Comparison of ENCODE assay signal across 13 mouse cellular contexts in the genomic region with DNA sequence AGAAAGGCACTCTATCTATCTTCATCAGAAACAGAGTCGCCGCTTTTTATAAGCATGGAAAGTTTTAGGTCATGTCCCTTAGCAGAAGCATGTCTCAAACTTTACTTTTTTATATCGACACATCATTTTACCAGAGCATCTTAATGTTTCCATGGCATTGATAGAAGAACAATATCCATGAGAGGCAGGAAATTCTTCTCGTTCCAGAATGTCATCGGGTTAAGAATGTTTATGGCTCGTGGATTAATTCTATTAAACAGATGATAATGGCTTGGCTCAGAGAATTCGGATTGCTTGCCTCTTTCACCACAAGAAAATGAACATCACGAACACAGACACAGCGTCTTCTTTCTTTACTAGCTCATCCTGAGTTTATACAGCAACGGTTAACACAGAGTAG.
A peak's percentile ranks its signal among the peaks of the same experiment; 100 is the strongest.
DNase-seq lines count a peak whose midpoint lies in the region; ATAC-seq and TF ChIP-seq lines count a peak whose summit lies in the region.
"Had no signal": no experiment of that assay in that cellular context is flagged by ENCODE, and none has a peak within 500 bp of the region (broad histone marks: within the 10 kb centered on the region; RNA-seq: fewer than 3 reads in every experiment).

No protein-coding gene starts in this region.

- DNase-seq in liver, adult 2 months (ENCODE audit: extremely low read depth, low read depth, low spot score), result peak; percentile 40
- DNase-seq in liver, embryonic 11.5 days (ENCODE audit: low spot score), result no peak
- no peak for DNase-seq in forebrain, embryonic 14.5 days (ENCODE audit: low spot score)
- DNase-seq in T-cell, adult 2 months (ENCODE audit: low spot score), result no peak
- DNase-seq: cerebellum, postnatal 25 days; liver; right cerebral cortex, adult 18-20 months had no signal

- no peak for TF ChIP-seq CTCF in liver, adult 2 months (IDR thresholded peaks at IDR 0.05; ENCODE audit: low read depth, low read length)
- no peak for TF ChIP-seq CTCF in embryonic fibroblast, embryonic 13.5 days (IDR thresholded peaks at IDR 0.05; ENCODE audit: borderline replicate concordance, insufficient read depth, low read length)
- no peak for TF ChIP-seq CTCF in small intestine, adult 2 months (IDR thresholded peaks at IDR 0.05; ENCODE audit: extremely low read depth, insufficient read length, insufficient replicate concordance, low read depth, low read length)

- no peaks in the 10 kb centered on the region for H3K79me2 ChIP-seq in liver, adult 2 months (ENCODE audit: control insufficient read depth, insufficient read depth, low read length)

- H3K27me3 ChIP-seq in heart, embryonic 16.5 days (ENCODE audit: control insufficient read depth, insufficient read depth, low read length), result no peaks in the 10 kb centered on the region
- no peaks in the 10 kb centered on the region for H3K27me3 ChIP-seq in heart, embryonic 11.5 days (ENCODE audit: control insufficient read depth, insufficient read depth, low read length)
- H3K27me3 ChIP-seq in liver, adult 2 months (ENCODE audit: control insufficient read depth, insufficient read depth, low read length), result no peaks in the 10 kb centered on the region
- H3K27me3 ChIP-seq in liver, embryonic 11.5 days (replicated peaks; ENCODE audit: control insufficient read depth, insufficient read depth, low read length), result no peaks in the 10 kb centered on the region
- no peaks in the 10 kb centered on the region for H3K27me3 ChIP-seq in small intestine, adult 2 months (ENCODE audit: control insufficient read depth, insufficient read depth, low read length)
- H3K27me3 ChIP-seq in forebrain, embryonic 14.5 days (replicated peaks; ENCODE audit: control insufficient read depth, insufficient read depth, low read length), result no peaks in the 10 kb centered on the region
- H3K27me3 ChIP-seq: hindbrain, embryonic 12.5 days had no signal

- no peak overlapping the region for H3K4me2 ChIP-seq in heart, embryonic 16.5 days (ENCODE audit: low read depth, low read length)
- H3K4me2 ChIP-seq in heart, embryonic 11.5 days, result no peak overlapping the region
- H3K4me2 ChIP-seq in liver, embryonic 11.5 days, result no peak overlapping the region
- no peak overlapping the region for H3K4me2 ChIP-seq in forebrain, embryonic 14.5 days (ENCODE audit: low read length)
- H3K4me2 ChIP-seq: hindbrain, embryonic 12.5 days had no signal

- no peak overlapping the region for H3K9ac ChIP-seq in heart, embryonic 16.5 days (ENCODE audit: low read length)
- H3K9ac ChIP-seq in heart, embryonic 11.5 days (ENCODE audit: low read depth, low read length), result no peak overlapping the region
- no peak overlapping the region for H3K9ac ChIP-seq in liver, adult 2 months (ENCODE audit: low read depth, low read length)
- no peak overlapping the region for H3K9ac ChIP-seq in liver, embryonic 11.5 days (ENCODE audit: low read depth, low read length)
- no peak overlapping the region for H3K9ac ChIP-seq in forebrain, embryonic 14.5 days (ENCODE audit: low read length)
- H3K9ac ChIP-seq: hindbrain, embryonic 12.5 days had no signal

- no peak overlapping the region for H3K4me3 ChIP-seq in heart, embryonic 16.5 days (ENCODE audit: low read length)
- H3K4me3 ChIP-seq in heart, embryonic 11.5 days (ENCODE audit: low read depth, low read length), result no peak overlapping the region
- no peak overlapping the region for H3K4me3 ChIP-seq in liver, adult 2 months (ENCODE audit: insufficient read depth, low read depth, low read length)
- H3K4me3 ChIP-seq in liver, embryonic 11.5 days (ENCODE audit: low read depth, low read length), result no peak overlapping the region
- no peak overlapping the region for H3K4me3 ChIP-seq in embryonic fibroblast, embryonic 13.5 days (ENCODE audit: insufficient read depth, low read length)
- H3K4me3 ChIP-seq in small intestine, adult 2 months (ENCODE audit: low read depth, low read length), result no peak overlapping the region
- no peak overlapping the region for H3K4me3 ChIP-seq in forebrain, embryonic 14.5 days (ENCODE audit: low read depth, low read length)
- H3K4me3 ChIP-seq: hindbrain, embryonic 12.5 days had no signal

- peaks cover 2% of the 10 kb centered on the region; the same call in 1 of the 2 replicates for H3K4me1 ChIP-seq in heart, embryonic 16.5 days (ENCODE audit: control insufficient read depth, insufficient read depth, low read length)
- no peaks in the 10 kb centered on the region for H3K4me1 ChIP-seq in heart, embryonic 11.5 days (ENCODE audit: control insufficient read depth, insufficient read depth, low read length)
- no peaks in the 10 kb centered on the region; the same call in 1 of the 2 replicates for H3K4me1 ChIP-seq in liver, adult 2 months (ENCODE audit: control insufficient read depth, insufficient read depth, low read length)
- no peaks in the 10 kb centered on the region for H3K4me1 ChIP-seq in liver, embryonic 11.5 days (replicated peaks; ENCODE audit: control insufficient read depth, insufficient read depth, low read length)
- peaks cover 4% of the 10 kb centered on the region for H3K4me1 ChIP-seq in embryonic fibroblast, embryonic 13.5 days (ENCODE audit: control insufficient read depth, insufficient read depth, low read length)
- H3K4me1 ChIP-seq in small intestine, adult 2 months (ENCODE audit: control insufficient read depth, insufficient read depth, insufficient read length, low read length), result no peaks in the 10 kb centered on the region
- H3K4me1 ChIP-seq in forebrain, embryonic 14.5 days (ENCODE audit: control insufficient read depth, insufficient read depth, low read length), result no peaks in the 10 kb centered on the region
- H3K4me1 ChIP-seq: hindbrain, embryonic 12.5 days had no signal

- WGBS in heart, embryonic 16.5 days, result 65% methylated on average over 10 of the region's 10 CpGs
- WGBS in heart, embryonic 11.5 days (ENCODE audit: insufficient replicate concordance), result 77% methylated on average over 10 of the region's 10 CpGs
- 83% methylated on average over 10 of the region's 10 CpGs for WGBS in liver, adult 2 months
- 63% methylated on average over 10 of the region's 10 CpGs for WGBS in liver, embryonic 11.5 days
- 68% methylated on average over 10 of the region's 10 CpGs for WGBS in small intestine, adult 2 months
- WGBS in forebrain, embryonic 14.5 days, result 89% methylated on average over 10 of the region's 10 CpGs

- no peak for TF ChIP-seq POLR2A in liver, adult 2 months (IDR thresholded peaks at IDR 0.05; ENCODE audit: extremely low read depth, insufficient read depth, low read length)
- no peak for TF ChIP-seq POLR2A in embryonic fibroblast, embryonic 13.5 days (IDR thresholded peaks at IDR 0.05; ENCODE audit: low read depth, low read length)
- no peak for TF ChIP-seq POLR2A in small intestine, adult 2 months (IDR thresholded peaks at IDR 0.05; ENCODE audit: low read depth, low read length)

- H3K27ac ChIP-seq in heart, embryonic 16.5 days (ENCODE audit: low read length), result peak overlapping the region; percentile 8; the same call in 1 of the 2 replicates
- no peak overlapping the region for H3K27ac ChIP-seq in heart, embryonic 11.5 days (ENCODE audit: low read depth, low read length)
- no peak overlapping the region for H3K27ac ChIP-seq in liver, adult 2 months (replicated peaks; ENCODE audit: insufficient read depth, low read depth, low read length)
- no peak overlapping the region for H3K27ac ChIP-seq in liver, embryonic 11.5 days (ENCODE audit: low read depth, low read length)
- peak overlapping the region; percentile 95 for H3K27ac ChIP-seq in embryonic fibroblast, embryonic 13.5 days (ENCODE audit: insufficient read depth, low read length)
- H3K27ac ChIP-seq in small intestine, adult 2 months (ENCODE audit: insufficient read depth, low read depth, low read length), result 0 out of 2 replicates have a peak overlapping the region, but pooled peaks have one; percentile 35
- no peak overlapping the region for H3K27ac ChIP-seq in forebrain, embryonic 14.5 days (ENCODE audit: low read depth, low read length)
- H3K27ac ChIP-seq: hindbrain, embryonic 12.5 days had no signal

- no peaks in the 10 kb centered on the region for H3K9me3 ChIP-seq in heart, embryonic 16.5 days (replicated peaks; ENCODE audit: control insufficient read depth, low read length)
- no peaks in the 10 kb centered on the region for H3K9me3 ChIP-seq in heart, embryonic 11.5 days (replicated peaks; ENCODE audit: control insufficient read depth, low read length)
- no peaks in the 10 kb centered on the region for H3K9me3 ChIP-seq in liver, embryonic 11.5 days (ENCODE audit: control insufficient read depth, low read length)
- no peaks in the 10 kb centered on the region for H3K9me3 ChIP-seq in forebrain, embryonic 14.5 days (replicated peaks; ENCODE audit: control insufficient read depth, low read length)
- H3K9me3 ChIP-seq: hindbrain, embryonic 12.5 days had no signal

- no peak for ATAC-seq in heart, embryonic 16.5 days (replicated peaks; ENCODE audit: extremely low read depth, insufficient read depth, low FRiP score)
- ATAC-seq in heart, embryonic 11.5 days (replicated peaks; ENCODE audit: insufficient number of reproducible peaks, low FRiP score, low TSS enrichment), result no peak
- ATAC-seq in liver, embryonic 11.5 days (replicated peaks; ENCODE audit: low FRiP score), result no peak
- ATAC-seq in forebrain, embryonic 14.5 days, result no peak

- no peaks in the 10 kb centered on the region for H3K36me3 ChIP-seq in heart, embryonic 16.5 days (ENCODE audit: control insufficient read depth, insufficient read depth)
- no peaks in the 10 kb centered on the region for H3K36me3 ChIP-seq in heart, embryonic 11.5 days (ENCODE audit: control insufficient read depth, insufficient read depth, low read length)
- no peaks in the 10 kb centered on the region for H3K36me3 ChIP-seq in liver, adult 2 months (ENCODE audit: control insufficient read depth, insufficient read depth, low read length)
- no peaks in the 10 kb centered on the region for H3K36me3 ChIP-seq in liver, embryonic 11.5 days (ENCODE audit: control insufficient read depth, insufficient read depth, low read length)
- no peaks in the 10 kb centered on the region for H3K36me3 ChIP-seq in small intestine, adult 2 months (ENCODE audit: control insufficient read depth, insufficient read depth, low read length)
- H3K36me3 ChIP-seq in forebrain, embryonic 14.5 days (ENCODE audit: control insufficient read depth, insufficient read depth, low read length), result no peaks in the 10 kb centered on the region
- H3K36me3 ChIP-seq: G1E; hindbrain, embryonic 12.5 days had no signal

Comparison
In these comparisons a context has a peak if more than half of its experiments do, and no peak if none do; other contexts are left out.
1. H3K27ac ChIP-seq: peak in heart, embryonic 16.5 days (single experiment), embryonic fibroblast, embryonic 13.5 days (single experiment) and small intestine, adult 2 months (single experiment); none in heart, embryonic 11.5 days (single experiment), liver, adult 2 months (single experiment), liver, embryonic 11.5 days (single experiment) and forebrain, embryonic 14.5 days (single experiment).